Mouse (Mus musculus): ENCODE results near the gene Bmt2. TPM values are rescaled to one million over a fixed set of nuclear protein-coding genes. Genes with fewer than 3 reads are reported as not detected.
A peak's percentile ranks its signal among the peaks of the same experiment; 100 is the strongest.

The Bmt2 gene
- polyA plus RNA-seq, 1 experiment: 2.6 TPM

DNA sequence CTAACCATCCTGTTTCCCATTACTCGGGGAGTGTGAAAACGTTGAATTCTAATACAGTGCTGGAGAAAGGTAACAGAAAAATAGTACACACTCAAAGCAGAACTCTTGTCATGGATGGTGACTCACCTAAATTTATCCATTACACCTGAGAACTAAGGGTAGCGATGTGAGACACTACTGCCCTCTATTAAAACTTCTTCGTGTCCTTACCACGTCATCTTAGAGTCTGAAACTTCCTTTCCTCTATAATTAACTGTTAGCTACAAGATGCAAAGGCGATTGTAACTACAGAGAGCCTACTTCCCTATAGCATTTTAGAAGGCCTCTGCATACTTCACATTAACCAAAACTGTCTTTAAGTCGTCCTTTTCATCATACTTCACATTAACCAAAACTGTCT is 12.1 kb downstream of the Bmt2 start:
- H3K27ac ChIP-seq (ENCODE audit: insufficient read depth, low read length): no peak overlapping the region
- H3K4me3 ChIP-seq (ENCODE audit: extremely low read depth, insufficient read depth, insufficient read length): no peak overlapping the region
- H3K27me3 ChIP-seq (ENCODE audit: control insufficient read depth, insufficient read depth, low read length): no peaks in the 10 kb centered on the region
- TF ChIP-seq POLR2A (IDR thresholded peaks at IDR 0.05; ENCODE audit: low read depth, low read length): no peak
- no peak for TF ChIP-seq CTCF (IDR thresholded peaks at IDR 0.05; ENCODE audit: extremely low read depth, insufficient read depth, insufficient read length, insufficient replicate concordance)
- DNase-seq (ENCODE audit: low read depth in 1 of 2, low spot score in 2 of 2): no peak
- peaks cover 5% of the 10 kb centered on the region; the same call in 1 of the 2 replicates for H3K4me1 ChIP-seq (ENCODE audit: control insufficient read depth, insufficient read depth, insufficient read length)
- peaks cover 1% of the 10 kb centered on the region; the same call in 1 of the 2 replicates for H3K36me3 ChIP-seq (ENCODE audit: control insufficient read depth, insufficient read depth, low read length)
- WGBS: 36% methylated on average over 7 of the region's 7 CpGs

DNA sequence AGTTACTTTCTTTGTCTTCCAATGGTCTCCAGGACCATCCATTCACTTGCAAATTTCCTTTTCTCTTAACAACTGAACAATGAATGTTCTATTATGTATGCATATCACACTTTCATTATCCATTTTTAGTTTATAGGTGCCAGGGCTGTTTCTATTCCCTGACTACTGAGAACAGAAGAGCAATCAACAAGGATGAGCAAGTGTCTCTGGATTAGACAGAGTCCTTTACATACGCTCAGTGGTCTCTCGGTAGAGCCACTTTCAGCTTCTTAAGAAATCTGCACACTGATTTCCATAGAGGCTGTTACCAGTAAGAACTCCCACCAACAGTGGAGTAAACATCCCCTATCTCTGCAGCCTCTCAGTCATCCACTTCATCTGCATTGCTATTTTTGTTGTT is 19.8 kb downstream of the Bmt2 start:
- Histone ChIP-seq H3K36me3 (ENCODE audit: control insufficient read depth, insufficient read depth, low read length) (peaks cover 3% of the 10 kb centered on the region; the same call in 1 of the 2 replicates), H3K27me3 (ENCODE audit: control insufficient read depth, insufficient read depth, low read length) (no peaks in the 10 kb centered on the region), H3K4me3 (ENCODE audit: extremely low read depth, insufficient read depth, insufficient read length) (no peak overlapping the region), H3K27ac (ENCODE audit: insufficient read depth, low read length) (no peak overlapping the region), H3K4me1 (ENCODE audit: control insufficient read depth, insufficient read depth, insufficient read length) (no peaks in the 10 kb centered on the region)
- no peak for DNase-seq (ENCODE audit: low read depth in 1 of 2, low spot score in 2 of 2)
- TF ChIP-seq CTCF (IDR thresholded peaks at IDR 0.05; ENCODE audit: extremely low read depth, insufficient read depth, insufficient read length, insufficient replicate concordance): no peak
- TF ChIP-seq POLR2A (IDR thresholded peaks at IDR 0.05; ENCODE audit: low read depth, low read length): no peak
- WGBS: 99% methylated on average over 2 of the region's 2 CpGs

DNA sequence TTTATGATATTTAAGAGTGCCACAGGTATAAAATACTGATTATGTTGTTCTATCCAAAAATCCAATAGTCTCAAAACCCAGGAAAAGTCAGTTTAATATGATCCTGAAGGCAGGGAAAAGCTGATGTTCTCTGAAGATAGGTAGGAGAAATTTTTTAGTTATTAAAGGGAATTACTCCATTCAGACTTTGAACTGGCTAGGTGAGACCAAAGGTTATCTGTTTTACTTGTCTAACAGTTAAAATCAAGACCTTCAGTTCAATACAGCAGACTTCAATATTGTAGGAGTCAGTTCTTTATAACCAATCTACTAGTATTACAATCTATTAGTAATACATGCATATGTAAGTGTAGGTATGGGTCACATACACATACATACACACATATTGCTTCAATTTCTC is 23.7 kb downstream of the Bmt2 start:
- Histone ChIP-seq H3K4me3 (ENCODE audit: extremely low read depth, insufficient read depth, insufficient read length) (no peak overlapping the region), H3K27me3 (ENCODE audit: control insufficient read depth, insufficient read depth, low read length) (no peaks in the 10 kb centered on the region), H3K4me1 (ENCODE audit: control insufficient read depth, insufficient read depth, insufficient read length) (peaks cover 2% of the 10 kb centered on the region; the same call in 1 of the 2 replicates), H3K27ac (ENCODE audit: insufficient read depth, low read length) (no peak overlapping the region), H3K36me3 (ENCODE audit: control insufficient read depth, insufficient read depth, low read length) (peaks cover 2% of the 10 kb centered on the region; the same call in 1 of the 2 replicates)
- TF ChIP-seq POLR2A (IDR thresholded peaks at IDR 0.05; ENCODE audit: low read depth, low read length): no peak
- TF ChIP-seq CTCF (IDR thresholded peaks at IDR 0.05; ENCODE audit: extremely low read depth, insufficient read depth, insufficient read length, insufficient replicate concordance): no peak
- DNase-seq (ENCODE audit: low read depth in 1 of 2, low spot score in 2 of 2): no peak

DNA sequence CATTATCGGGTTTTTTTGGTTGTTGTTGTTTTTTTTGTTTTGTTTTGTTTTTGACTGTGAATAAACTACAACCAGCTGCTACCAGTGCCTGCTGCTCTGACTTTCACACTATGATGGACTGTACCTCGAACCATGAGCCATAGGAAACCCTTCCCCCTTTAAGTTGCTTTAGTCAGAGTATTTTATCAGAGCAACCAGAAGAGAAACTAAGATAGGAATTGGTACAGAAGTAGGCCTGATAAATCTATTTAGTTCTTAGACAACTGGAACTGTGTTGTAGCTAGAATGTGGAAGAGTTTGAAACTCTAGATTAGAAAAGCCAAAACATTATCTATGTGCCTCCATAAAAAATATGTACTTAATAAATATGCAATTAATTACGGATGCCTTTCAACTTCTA is 25.5 kb downstream of the Bmt2 start:
- DNase-seq (ENCODE audit: low read depth in 1 of 2, low spot score in 2 of 2): no peak
- no peak for TF ChIP-seq CTCF (IDR thresholded peaks at IDR 0.05; ENCODE audit: extremely low read depth, insufficient read depth, insufficient read length, insufficient replicate concordance)
- no peak for TF ChIP-seq POLR2A (IDR thresholded peaks at IDR 0.05; ENCODE audit: low read depth, low read length)
- peaks cover 3% of the 10 kb centered on the region; the same call in 1 of the 2 replicates for H3K36me3 ChIP-seq (ENCODE audit: control insufficient read depth, insufficient read depth, low read length)
- no peak overlapping the region for H3K4me3 ChIP-seq (ENCODE audit: extremely low read depth, insufficient read depth, insufficient read length)
- H3K27me3 ChIP-seq (ENCODE audit: control insufficient read depth, insufficient read depth, low read length): no peaks in the 10 kb centered on the region
- H3K27ac ChIP-seq (ENCODE audit: insufficient read depth, low read length): no peak overlapping the region
- WGBS: 87% methylated on average over 3 of the region's 3 CpGs
- H3K4me1 ChIP-seq (ENCODE audit: control insufficient read depth, insufficient read depth, insufficient read length): peaks cover 2% of the 10 kb centered on the region; the same call in 1 of the 2 replicates

DNA sequence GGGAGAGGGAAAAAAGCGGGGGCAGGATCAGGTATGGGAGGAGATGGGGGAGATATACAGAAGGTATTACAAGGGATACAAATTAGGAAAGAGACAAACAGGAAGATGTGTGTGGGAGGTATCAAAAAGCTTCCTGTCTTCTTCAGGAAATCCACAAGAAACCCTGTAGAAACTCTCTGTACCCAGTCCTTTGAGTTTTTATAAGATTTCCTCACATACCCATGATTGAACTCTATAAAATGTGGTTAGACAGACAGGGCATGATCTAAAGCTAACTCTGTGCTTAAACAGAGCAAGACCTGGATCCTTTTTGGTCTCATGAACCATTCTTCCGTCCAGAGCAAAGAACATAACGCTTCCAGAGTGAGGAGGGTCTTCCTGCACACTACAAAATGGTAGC is 26.9 kb downstream of the Bmt2 start:
- no peaks in the 10 kb centered on the region for H3K27me3 ChIP-seq (ENCODE audit: control insufficient read depth, insufficient read depth, low read length)
- H3K4me1 ChIP-seq (ENCODE audit: control insufficient read depth, insufficient read depth, insufficient read length): peaks cover 2% of the 10 kb centered on the region; the same call in 1 of the 2 replicates
- H3K36me3 ChIP-seq (ENCODE audit: control insufficient read depth, insufficient read depth, low read length): peaks cover 3% of the 10 kb centered on the region; the same call in 1 of the 2 replicates
- H3K4me3 ChIP-seq (ENCODE audit: extremely low read depth, insufficient read depth, insufficient read length): no peak overlapping the region
- no peak for TF ChIP-seq CTCF (IDR thresholded peaks at IDR 0.05; ENCODE audit: extremely low read depth, insufficient read depth, insufficient read length, insufficient replicate concordance)
- no peak for TF ChIP-seq POLR2A (IDR thresholded peaks at IDR 0.05; ENCODE audit: low read depth, low read length)
- DNase-seq (ENCODE audit: low read depth in 1 of 2, low spot score in 2 of 2): no peak
- H3K27ac ChIP-seq (ENCODE audit: insufficient read depth, low read length): peak overlapping the region; percentile 29; the same call in 1 of the 2 replicates
- WGBS: 72% methylated on average over 3 of the region's 3 CpGs

DNA sequence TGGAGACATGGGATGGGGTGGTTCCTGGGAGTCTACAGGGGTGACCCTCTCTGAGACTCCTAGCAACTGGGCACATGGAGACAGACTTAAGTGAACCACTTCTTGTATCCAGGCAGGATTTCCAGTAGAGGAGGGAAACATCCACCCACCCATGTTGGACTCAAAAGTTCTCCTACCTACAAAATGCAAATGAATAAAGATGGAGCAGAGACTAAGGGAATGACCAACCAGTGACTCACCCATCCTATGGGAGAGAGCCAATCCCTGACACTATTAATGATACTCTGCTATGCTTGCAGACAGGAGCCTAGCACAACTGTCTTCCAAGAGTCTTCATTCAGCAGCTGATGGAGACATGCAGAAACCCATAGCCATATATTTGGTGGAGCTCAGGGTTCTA is 29.5 kb downstream of the Bmt2 start:
- no peak overlapping the region for H3K27ac ChIP-seq (ENCODE audit: insufficient read depth, low read length)
- DNase-seq (ENCODE audit: low read depth in 1 of 2, low spot score in 2 of 2): no peak
- no peaks in the 10 kb centered on the region for H3K27me3 ChIP-seq (ENCODE audit: control insufficient read depth, insufficient read depth, low read length)
- TF ChIP-seq POLR2A (IDR thresholded peaks at IDR 0.05; ENCODE audit: low read depth, low read length) (no peak), CTCF (IDR thresholded peaks at IDR 0.05; ENCODE audit: extremely low read depth, insufficient read depth, insufficient read length, insufficient replicate concordance) (no peak)
- H3K4me1 ChIP-seq (ENCODE audit: control insufficient read depth, insufficient read depth, insufficient read length): peaks cover 2% of the 10 kb centered on the region; the same call in 1 of the 2 replicates
- H3K36me3 ChIP-seq (ENCODE audit: control insufficient read depth, insufficient read depth, low read length): peaks cover 3% of the 10 kb centered on the region; the same call in 1 of the 2 replicates
- no peak overlapping the region for H3K4me3 ChIP-seq (ENCODE audit: extremely low read depth, insufficient read depth, insufficient read length)

DNA sequence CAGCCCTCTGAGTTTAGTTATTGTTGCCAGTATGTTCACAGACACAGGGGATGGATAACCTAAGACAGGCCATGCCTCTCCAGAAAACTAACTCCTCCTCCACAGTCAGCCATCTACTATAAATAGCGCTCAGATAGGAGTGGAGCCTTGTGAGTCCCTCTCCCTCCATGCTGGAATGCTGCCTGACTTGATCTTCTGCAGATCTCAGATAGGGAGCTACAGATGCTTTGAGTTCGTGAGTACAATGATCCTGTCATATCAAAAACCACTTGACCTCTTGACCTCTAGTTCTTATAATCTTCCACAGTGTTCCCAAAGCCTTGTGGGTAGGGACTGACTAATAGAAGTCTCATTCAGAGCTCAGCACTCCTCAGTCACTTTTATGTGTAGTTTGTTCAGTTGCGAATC is 41.2 kb downstream of the Bmt2 start:
- 85% methylated on average over 3 of the region's 3 CpGs for WGBS
- Histone ChIP-seq H3K27me3 (ENCODE audit: control insufficient read depth, insufficient read depth, low read length) (no peaks in the 10 kb centered on the region), H3K4me1 (ENCODE audit: control insufficient read depth, insufficient read depth, insufficient read length) (no peaks in the 10 kb centered on the region), H3K4me3 (ENCODE audit: extremely low read depth, insufficient read depth, insufficient read length) (no peak overlapping the region), H3K27ac (ENCODE audit: insufficient read depth, low read length) (no peak overlapping the region), H3K36me3 (ENCODE audit: control insufficient read depth, insufficient read depth, low read length) (peaks cover 6% of the 10 kb centered on the region; the same call in 1 of the 2 replicates)
- TF ChIP-seq POLR2A (IDR thresholded peaks at IDR 0.05; ENCODE audit: low read depth, low read length): no peak
- no peak for TF ChIP-seq CTCF (IDR thresholded peaks at IDR 0.05; ENCODE audit: extremely low read depth, insufficient read depth, insufficient read length, insufficient replicate concordance)
- no peak for DNase-seq (ENCODE audit: low read depth in 1 of 2, low spot score in 2 of 2)

Measured in spleen, adult 2 months (tissue).